Mouse (Mus musculus) left cerebral cortex, adult 6 months (tissue): Measurements from ENCODE around the gene Ehd1. TPM values are rescaled to one million over a fixed set of nuclear protein-coding genes. Genes with fewer than 3 reads are reported as not detected.

ENCODE experiments used
- long read RNA-seq, 2 experiments: library from polyadenylated mRNA; unstranded; transcript quantifications; one replicate each; pipeline ENCODE4 v2.0.0; 2019 to 2020
- polyA plus RNA-seq: library from polyadenylated mRNA; unstranded; fragments of <200 nt; fragmentation: Nextera tagmentation; gene quantifications from 2 replicates; pipeline ENCODE4 v1.2.3, GENCODE M21; 2021

Gene Ehd1
- polyA plus RNA-seq, result 17.3 and 24.9 TPM in 2 replicates
- long read RNA-seq, experiment 1, transcript Ehd1-201 (5 exons, 3,353 nt), result major isoform, 242 of 261 reads
- long read RNA-seq, experiment 1, partial matches to known transcripts, result 6 of 261 reads
- long read RNA-seq, experiment 1, other reads (novel, unspliced or antisense), result 13 of 261 reads
- long read RNA-seq, experiment 2, transcript Ehd1-201 (5 exons, 3,353 nt), result major isoform, 24 of 33 reads
- long read RNA-seq, experiment 2, partial matches to known transcripts, result 2 of 33 reads
- long read RNA-seq, experiment 2, other reads (novel, unspliced or antisense), result 7 of 33 reads

GRCm38 (mm10) chr19:6276426-6277421 is at the start of gene Ehd1:
Ehd1 (plus strand) TSS chr19:6276725.

GRCm38 (mm10) chr19:6235084-6236052 is 41.2 kb upstream of the Ehd1 start, which contains the start of gene Ppp2r5b:
Ppp2r5b (minus strand) TSS chr19:6235872.

GRCm38 (mm10) chr19:6241274-6242107 is 35.0 kb upstream of the Ehd1 start, which contains the start of gene Atg2a:
Atg2a (plus strand) TSS chr19:6241668.

DNA sequence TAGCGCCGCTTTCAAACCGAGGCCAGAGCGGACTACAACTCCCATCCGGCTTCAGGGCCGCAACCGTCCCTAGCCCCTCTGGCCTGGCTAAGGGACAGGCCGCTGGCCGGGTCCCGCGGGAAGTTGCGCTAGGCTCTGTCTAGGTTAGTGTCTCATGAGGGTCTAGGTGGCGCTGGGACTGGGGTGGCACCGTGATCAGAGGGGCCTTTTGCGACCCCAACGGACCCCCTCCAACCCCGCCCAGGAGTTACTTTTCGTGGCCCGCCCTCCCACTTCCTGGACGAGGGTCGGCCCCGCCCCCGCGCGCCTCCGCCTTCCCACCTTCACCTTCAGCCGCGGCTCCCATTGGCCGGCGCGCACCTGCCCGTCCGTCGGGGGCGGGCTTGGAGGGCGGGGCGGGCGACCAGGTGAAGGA is 29.6 kb downstream of the Ehd1 start, which contains the start of gene Cdc42bpg:
TSS of gene Cdc42bpg (plus strand) at position 320 of the 415 bp plus-strand sequence.

GRCm38 (mm10) chr19:6334673-6335457 is 58.3 kb downstream of the Ehd1 start, which contains the start of gene Men1:
Men1 (plus strand) TSS chr19:6334979.

DNA sequence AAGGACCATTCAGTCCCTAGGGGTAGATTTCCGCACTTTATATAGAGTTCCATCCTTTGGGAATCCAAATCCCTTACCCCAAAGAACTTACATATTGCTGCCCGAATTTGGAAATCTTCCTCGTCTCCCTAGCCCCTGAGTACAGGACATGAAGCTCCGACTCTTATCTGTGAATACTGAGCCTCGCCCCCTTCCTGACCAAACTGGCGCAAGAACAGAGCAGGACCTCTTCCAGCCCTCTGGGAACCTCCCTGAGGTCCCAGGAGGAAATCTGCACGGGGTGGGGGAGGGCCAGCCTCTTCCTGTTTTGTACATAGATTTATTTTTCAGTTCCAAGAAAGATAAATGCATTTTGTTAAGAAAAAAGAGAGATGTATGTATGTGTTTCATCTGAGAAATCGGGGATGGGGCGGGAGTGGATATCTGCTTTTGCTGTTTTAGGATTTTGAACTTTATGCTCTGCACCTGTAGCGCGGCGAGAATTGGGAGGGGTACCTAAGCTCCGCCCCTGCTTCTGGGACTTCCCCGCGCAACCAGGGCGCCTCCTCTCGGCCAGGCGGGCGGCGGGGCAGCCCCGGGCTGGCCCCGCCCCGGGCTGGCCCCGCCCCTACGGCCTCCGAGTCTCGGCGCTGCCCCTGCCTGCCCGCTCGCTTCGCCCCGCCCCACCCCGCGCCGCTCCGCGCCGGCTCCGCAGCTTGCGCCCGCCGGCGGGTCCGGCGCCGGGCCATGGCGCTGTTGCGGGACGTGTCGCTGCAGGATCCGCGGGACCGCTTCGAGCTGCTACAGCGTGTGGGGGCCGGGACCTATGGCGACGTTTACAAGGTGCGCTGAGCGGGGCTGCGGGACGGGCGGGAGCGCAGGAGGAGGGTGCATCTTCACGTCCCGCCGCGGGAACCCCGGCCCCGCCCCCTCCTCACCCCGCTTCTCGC is 64.3 kb downstream of the Ehd1 start, which contains the start of gene Map4k2:
TSS of gene Map4k2 (plus strand) at position 612 of the 929 bp plus-strand sequence.

Other genes starting within 250 kb of the Ehd1 start
- 28.4 and 36.3 TPM in 2 replicates for gene Syvn1, start 230.1 kb upstream of the Ehd1 start, polyA plus RNA-seq
- gene Mrpl49, start 218.9 kb upstream of the Ehd1 start, polyA plus RNA-seq, result 48.7 and 64.5 TPM in 2 replicates
- gene Fau, start 218.9 kb upstream of the Ehd1 start, polyA plus RNA-seq, result 3,354 and 3,515 TPM in 2 replicates
- 65.8 and 70.2 TPM in 2 replicates for gene Znhit2, start 215.5 kb upstream of the Ehd1 start, polyA plus RNA-seq
- 19.1 and 28.0 TPM in 2 replicates for gene Tm7sf2, start 208.4 kb upstream of the Ehd1 start, polyA plus RNA-seq
- 66.0 and 72.3 TPM in 2 replicates for gene Vps51, start 199.5 kb upstream of the Ehd1 start, polyA plus RNA-seq
- not detected in 2 replicates for gene Tmem262, start 196.7 kb upstream of the Ehd1 start, polyA plus RNA-seq
- 0.30 and 0.31 TPM in 2 replicates for gene Gm28374, start 194.5 kb upstream of the Ehd1 start, polyA plus RNA-seq
- gene Zfpl1, start 191.8 kb upstream of the Ehd1 start, polyA plus RNA-seq, result 55.1 and 67.5 TPM in 2 replicates
- gene Cdca5, start 191.7 kb upstream of the Ehd1 start, polyA plus RNA-seq, result 0.08 and 0.12 TPM in 2 replicates
- not detected in 2 replicates for gene AC131692.1, start 182.3 kb upstream of the Ehd1 start, polyA plus RNA-seq
- gene Naaladl1, start 170.9 kb upstream of the Ehd1 start, polyA plus RNA-seq, result 0.07 and 0.18 TPM in 2 replicates
- gene Sac3d1, start 158.1 kb upstream of the Ehd1 start, polyA plus RNA-seq, result 48.7 and 63.2 TPM in 2 replicates
- gene Snx15, start 148.4 kb upstream of the Ehd1 start, polyA plus RNA-seq, result 63.9 and 70.7 TPM in 2 replicates
- 0.19 TPM in 1 of 2 replicates, not detected in the other for gene Batf2, start 135.7 kb upstream of the Ehd1 start, polyA plus RNA-seq
- 175 and 184 TPM in 2 replicates for gene Arl2, start 135.2 kb upstream of the Ehd1 start, polyA plus RNA-seq
- gene Majin, start 92.3 kb upstream of the Ehd1 start, polyA plus RNA-seq, result not detected in 2 replicates
- gene Gpha2, start 50.3 kb upstream of the Ehd1 start, polyA plus RNA-seq, result not detected in 2 replicates
- 32.1 and 73.3 TPM in 2 replicates for gene Ppp2r5b, start 40.9 kb upstream of the Ehd1 start, polyA plus RNA-seq
- gene Atg2a, start 35.1 kb upstream of the Ehd1 start, polyA plus RNA-seq, result 6.0 and 7.8 TPM in 2 replicates
- gene Cdc42bpg, start 29.7 kb downstream of the Ehd1 start, polyA plus RNA-seq, result 0.04 and 0.33 TPM in 2 replicates
- 26.7 and 28.0 TPM in 2 replicates for gene Men1, start 58.3 kb downstream of the Ehd1 start, polyA plus RNA-seq
- gene Map4k2, start 64.4 kb downstream of the Ehd1 start, polyA plus RNA-seq, result 32.7 and 67.3 TPM in 2 replicates
- gene Sf1, start 87.0 kb downstream of the Ehd1 start, polyA plus RNA-seq, result 44.7 and 74.4 TPM in 2 replicates
- 9.9 and 12.2 TPM in 2 replicates for gene Pygm, start 107.7 kb downstream of the Ehd1 start, polyA plus RNA-seq
- 40.3 and 56.1 TPM in 2 replicates for gene Rasgrp2, start 122.6 kb downstream of the Ehd1 start, polyA plus RNA-seq
- gene Nrxn2, start 142.0 kb downstream of the Ehd1 start, polyA plus RNA-seq, result 79.9 and 119 TPM in 2 replicates